Mouse (Mus musculus) liver, adult 2 months (tissue): ENCODE results near the gene Crip1.

Experiments used
- CTCF ChIP-seq: fragments of 200-500 bp; IDR thresholded peaks from 2 replicates; pipeline ENCODE4 v1.5.1; 2011; ENCODE audit warnings: low read depth, low read length, control low read depth
- POLR2A ChIP-seq: fragments of 200-500 bp; IDR thresholded peaks from 2 replicates; pipeline ENCODE4 v1.6.1; 2011; ENCODE audit warnings: low read length, control low read depth; ENCODE audit not compliant: insufficient read depth; ENCODE audit errors: extremely low read depth

GRCm38 (mm10) chr12:113141531-113141973 is 4.6 kb upstream of the Crip1 start:
- TF ChIP-seq CTCF (no peak), POLR2A (no peak)
